Mouse (Mus musculus) lung, adult 2 months (tissue): ENCODE measurements around the gene Olfr822.

Experiments used
- CTCF ChIP-seq: fragments of 200-500 bp; IDR thresholded peaks from 2 replicates; pipeline ENCODE4 v1.5.1; 2011; ENCODE audit warnings: mild to moderate bottlenecking, low read length, control low read depth; ENCODE audit not compliant: insufficient read depth
- POLR2A ChIP-seq: fragments of 200-500 bp; IDR thresholded peaks from 2 replicates; pipeline ENCODE4 v1.6.1; 2011; ENCODE audit warnings: low read depth, mild to moderate bottlenecking, control low read depth, low read length, borderline replicate concordance; ENCODE audit errors: extremely low read depth

- TF ChIP-seq CTCF: no peak
- no peak for TF ChIP-seq POLR2A
These were observed 25.1 kb downstream of the Olfr822 start for GRCm38 (mm10) chr10:130096104-130096503.
